Mouse (Mus musculus) heart, embryonic 13.5 days (tissue): Measurements from ENCODE around the gene Eps15l1. TPM values are rescaled to one million over a fixed set of nuclear protein-coding genes. Genes with fewer than 3 reads are reported as not detected.

ENCODE experiments used
- ATAC-seq: fragments of 200-750 bp; cut with Nextera tagmentation; 2 replicates; pipeline ENCODE4 v1.8.0; 2017; ENCODE audit warnings: moderate TSS enrichment; ENCODE audit not compliant: insufficient number of reproducible peaks, low FRiP score, low TSS enrichment; ENCODE audit errors: extremely low read depth
- H3K27ac ChIP-seq: fragments of 300-500 bp; sonication (generic); replicated peaks from 2 replicates; pipeline ENCODE4 v1.5.1; 2015; ENCODE audit warnings: moderate library complexity, mild to moderate bottlenecking, inconsistent platforms
- H3K27me3 ChIP-seq: fragments of 300-500 bp; sonication (generic); replicated peaks from 2 replicates; pipeline ENCODE4 v1.6.1; 2015; ENCODE audit warnings: mild to moderate bottlenecking, inconsistent platforms
- H3K36me3 ChIP-seq: fragments of 300-500 bp; sonication (generic); 2 replicates; pipeline ENCODE4 v1.6.1; 2015; ENCODE audit warnings: mild to moderate bottlenecking, inconsistent platforms
- H3K4me1 ChIP-seq: fragments of 300-500 bp; sonication (generic); 2 replicates; pipeline ENCODE4 v1.6.1; 2015; ENCODE audit warnings: inconsistent platforms
- H3K4me2 ChIP-seq: fragments of 300-500 bp; sonication (generic); 2 replicates; pipeline ENCODE4 v1.6.1; 2015; ENCODE audit warnings: inconsistent platforms, mild to moderate bottlenecking, moderate library complexity
- H3K4me3 ChIP-seq: fragments of 300-500 bp; sonication (generic); 2 replicates; pipeline ENCODE4 v1.5.1; 2015; ENCODE audit warnings: moderate library complexity, mild to moderate bottlenecking, inconsistent platforms
- H3K9ac ChIP-seq: fragments of 300-500 bp; sonication (generic); 2 replicates; pipeline ENCODE4 v1.6.1; 2015; ENCODE audit warnings: inconsistent platforms, mild to moderate bottlenecking, moderate library complexity
- H3K9me3 ChIP-seq: fragments of 300-500 bp; sonication (generic); 2 replicates; pipeline ENCODE4 v1.6.1; 2016; ENCODE audit warnings: inconsistent platforms
- WGBS: fragments of 180-500 bp; shearing (Covaris S2); methylation state at CpG from one replicate; pipeline ENCODE4 v1.1.7; 2015; ENCODE audit warnings: mixed read lengths; 5-methylcytosine and 5-hydroxymethylcytosine counted together
- microRNA-seq: library from miRNA; unstranded; fragments of <30 nt; microRNA quantifications from one replicate; pipeline ENCODE4, GENCODE M21; 2016
- polyA plus RNA-seq: library from polyadenylated mRNA; unstranded; fragments of >200 nt; fragmentation: Nextera tagmentation; extraction: Ambion mirVana; gene quantifications from 2 replicates; pipeline ENCODE4 v1.2.1, GENCODE M21; 2015

Gene Eps15l1
- polyA plus RNA-seq, 1 experiment from 2014 or later = 37.4 TPM

- no peak for ATAC-seq
- 79% methylated on average over 5 of the region's 5 CpGs for WGBS
- peaks cover 19% of the 10 kb centered on the region for H3K4me1 ChIP-seq
These were observed 119.8 kb downstream of the Eps15l1 start for GRCm38 (mm10) chr8:72301497-72301896.

GRCm38 (mm10) chr8:72300654-72301400, 120.4 kb downstream of the Eps15l1 start:
- no peak overlapping the region for H3K4me3 ChIP-seq
- no peaks in the 10 kb centered on the region for H3K9me3 ChIP-seq
- H3K27me3 ChIP-seq = no peaks in the 10 kb centered on the region
- WGBS = 76% methylated on average over 9 of the region's 9 CpGs
- no peaks in the 10 kb centered on the region for H3K36me3 ChIP-seq
- no peak for ATAC-seq
- H3K4me1 ChIP-seq = peaks cover 25% of the 10 kb centered on the region
- H3K9ac ChIP-seq = no peak overlapping the region
- H3K4me2 ChIP-seq = no peak overlapping the region
- H3K27ac ChIP-seq = no peak overlapping the region

More at GRCm38 (mm10) chr8:72301497-72301896, 119.8 kb downstream of the Eps15l1 start:
- no peaks in the 10 kb centered on the region for H3K9me3 ChIP-seq
- no peak overlapping the region for H3K4me2 ChIP-seq
- no peaks in the 10 kb centered on the region for H3K27me3 ChIP-seq
- H3K9ac ChIP-seq = no peak overlapping the region
- H3K27ac ChIP-seq = no peak overlapping the region
- H3K4me3 ChIP-seq = no peak overlapping the region
- no peaks in the 10 kb centered on the region for H3K36me3 ChIP-seq

DNA sequence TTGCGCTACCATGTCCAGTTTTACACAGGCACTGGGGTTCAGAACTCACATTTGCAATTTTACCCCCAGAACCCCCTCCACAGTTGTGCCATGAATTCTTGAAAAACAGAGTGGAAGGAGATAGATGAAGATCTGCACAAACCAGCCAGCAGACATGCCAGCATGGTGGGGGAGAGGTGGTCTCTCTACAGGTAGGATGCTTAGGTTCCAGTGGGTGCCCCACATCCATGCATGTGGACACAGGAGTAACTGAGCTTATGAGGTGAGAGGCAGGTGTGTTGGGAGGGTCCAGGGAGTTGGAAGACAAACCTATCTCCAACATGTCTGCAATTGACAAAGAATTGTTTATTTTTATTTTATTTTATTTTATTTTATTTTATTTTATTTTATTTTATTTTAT, 122.3 kb downstream of the Eps15l1 start:
- Histone ChIP-seq H3K4me2 (no peak overlapping the region), H3K27me3 (no peaks in the 10 kb centered on the region), H3K9me3 (no peaks in the 10 kb centered on the region), H3K4me3 (no peak overlapping the region), H3K9ac (no peak overlapping the region), H3K4me1 (peaks cover 44% of the 10 kb centered on the region), H3K27ac (no peak overlapping the region), H3K36me3 (no peaks in the 10 kb centered on the region)
- 88% methylated on average over 1 of the region's 1 CpGs for WGBS
- ATAC-seq = no peak

DNA sequence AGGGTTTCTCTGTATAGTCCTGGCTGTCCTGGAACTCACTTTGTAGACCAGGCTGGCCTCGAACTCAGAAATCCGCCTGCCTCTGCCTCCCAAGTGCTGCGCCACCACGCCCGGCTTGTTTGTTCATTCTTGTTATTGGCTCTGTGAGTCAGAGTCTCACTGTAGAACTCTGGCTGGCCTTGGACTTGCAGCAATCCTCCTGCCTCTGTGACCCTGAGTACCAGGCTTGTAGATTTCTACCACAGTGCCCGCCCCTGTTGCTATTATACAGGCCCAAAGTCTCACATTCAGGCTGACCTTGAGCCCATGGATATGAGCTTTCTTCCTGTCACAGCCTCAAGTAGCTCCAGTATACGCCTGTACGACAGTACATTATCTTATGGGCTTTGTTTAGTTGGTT, 124.7 kb downstream of the Eps15l1 start:
- Histone ChIP-seq H3K4me3 (no peak overlapping the region), H3K27me3 (no peaks in the 10 kb centered on the region), H3K27ac (peak overlapping the region; percentile 96), H3K4me1 (peaks cover 31% of the 10 kb centered on the region), H3K9ac (no peak overlapping the region), H3K4me2 (no peak overlapping the region), H3K9me3 (no peaks in the 10 kb centered on the region), H3K36me3 (no peaks in the 10 kb centered on the region)
- WGBS = 80% methylated on average over 8 of the region's 8 CpGs
- no peak for ATAC-seq

GRCm38 (mm10) chr8:72295679-72296078, 125.6 kb downstream of the Eps15l1 start:
- 6% methylated on average over 8 of the region's 8 CpGs for WGBS
- peak; percentile 89 for ATAC-seq
- no peaks in the 10 kb centered on the region for H3K9me3 ChIP-seq
- H3K4me1 ChIP-seq = peaks cover 31% of the 10 kb centered on the region
- H3K27me3 ChIP-seq = no peaks in the 10 kb centered on the region
- peak overlapping the region; percentile 53 for H3K9ac ChIP-seq
- peak overlapping the region; percentile 96 for H3K27ac ChIP-seq
- H3K4me3 ChIP-seq = no peak overlapping the region
- peak overlapping the region; percentile 3 for H3K4me2 ChIP-seq
- H3K36me3 ChIP-seq = no peaks in the 10 kb centered on the region

GRCm38 (mm10) chr8:72295125-72295524, 126.1 kb downstream of the Eps15l1 start:
- peak overlapping the region; percentile 53 for H3K9ac ChIP-seq
- no peaks in the 10 kb centered on the region for H3K27me3 ChIP-seq
- WGBS = 47% methylated on average over 3 of the region's 3 CpGs
- H3K4me1 ChIP-seq = peaks cover 31% of the 10 kb centered on the region
- H3K36me3 ChIP-seq = no peaks in the 10 kb centered on the region
- H3K27ac ChIP-seq = peak overlapping the region; percentile 96
- peak overlapping the region; percentile 3 for H3K4me2 ChIP-seq
- no peak overlapping the region for H3K4me3 ChIP-seq
- no peaks in the 10 kb centered on the region for H3K9me3 ChIP-seq
- no peak for ATAC-seq

GRCm38 (mm10) chr8:72293309-72293708, 128.0 kb downstream of the Eps15l1 start:
- ATAC-seq = no peak
- Histone ChIP-seq H3K27ac (no peak overlapping the region), H3K9ac (no peak overlapping the region), H3K4me3 (no peak overlapping the region), H3K27me3 (no peaks in the 10 kb centered on the region), H3K9me3 (0 out of 2 replicates have a peak, but pooled peaks cover 3% of the 10 kb centered on the region), H3K4me1 (peaks cover 31% of the 10 kb centered on the region), H3K36me3 (no peaks in the 10 kb centered on the region), H3K4me2 (no peak overlapping the region)

GRCm38 (mm10) chr8:72291104-72291503, 130.2 kb downstream of the Eps15l1 start:
- 0 out of 2 replicates have a peak, but pooled peaks cover 3% of the 10 kb centered on the region for H3K9me3 ChIP-seq
- ATAC-seq = no peak
- 59% methylated on average over 2 of the region's 2 CpGs for WGBS

More at GRCm38 (mm10) chr8:72291104-72291503, 130.2 kb downstream of the Eps15l1 start:
- no peak overlapping the region for H3K4me3 ChIP-seq
- no peaks in the 10 kb centered on the region for H3K27me3 ChIP-seq
- H3K4me2 ChIP-seq = no peak overlapping the region
- peaks cover 22% of the 10 kb centered on the region for H3K4me1 ChIP-seq
- no peak overlapping the region for H3K27ac ChIP-seq
- no peaks in the 10 kb centered on the region for H3K36me3 ChIP-seq
- H3K9ac ChIP-seq = no peak overlapping the region

Small RNA genes within 50 kb of the gene (microRNA-seq; reads per million reads assigned to microRNA genes)
- 5.9 reads per million, percentile 21 among the genes with 10 or more reads in this experiment for gene Mir7068

Other genes with a start within 250 kb of the Eps15l1 start
- 0.08 and 0.17 TPM in 2 replicates for gene Hsh2d, start 231.8 kb downstream of the Eps15l1 start, polyA plus RNA-seq
- not detected in 2 replicates for gene Cib3, start 208.6 kb downstream of the Eps15l1 start, polyA plus RNA-seq
- not detected in 2 replicates for gene Gm11034, start 207.8 kb downstream of the Eps15l1 start, polyA plus RNA-seq
- gene Fam32a, start 201.7 kb downstream of the Eps15l1 start, polyA plus RNA-seq = 41.6 and 43.9 TPM in 2 replicates
- 107 and 116 TPM in 2 replicates for gene Ap1m1, start 181.4 kb downstream of the Eps15l1 start, polyA plus RNA-seq
- 15.9 and 19.4 TPM in 2 replicates for gene Gm10282, start 116.2 kb downstream of the Eps15l1 start, polyA plus RNA-seq
- gene Klf2, start 102.4 kb downstream of the Eps15l1 start, polyA plus RNA-seq = 14.2 and 15.1 TPM in 2 replicates
- 1.1 and 1.2 TPM in 2 replicates for gene Calr3, start 22.4 kb upstream of the Eps15l1 start, polyA plus RNA-seq
- gene 1700030K09Rik, start 22.4 kb upstream of the Eps15l1 start, polyA plus RNA-seq = 8.8 and 9.4 TPM in 2 replicates
- 40.1 and 45.6 TPM in 2 replicates for gene Cherp, start 53.8 kb upstream of the Eps15l1 start, polyA plus RNA-seq
- 11.9 and 12.4 TPM in 2 replicates for gene Slc35e1, start 71.2 kb upstream of the Eps15l1 start, polyA plus RNA-seq
- 9.1 and 9.3 TPM in 2 replicates for gene Med26, start 126.8 kb upstream of the Eps15l1 start, polyA plus RNA-seq
- 92.2 and 104 TPM in 2 replicates for gene Smim7, start 149.6 kb upstream of the Eps15l1 start, polyA plus RNA-seq
- 57.2 and 66.7 TPM in 2 replicates for gene Tmem38a, start 150.6 kb upstream of the Eps15l1 start, polyA plus RNA-seq
- 0.09 and 0.36 TPM in 2 replicates for gene Nwd1, start 225.3 kb upstream of the Eps15l1 start, polyA plus RNA-seq